Mouse (Mus musculus) liver, adult 2 months (tissue): ENCODE data around the gene Mpzl3. TPM values are rescaled to one million over a fixed set of nuclear protein-coding genes. Genes with fewer than 3 reads are reported as not detected.

ENCODE experiments used
- DNase-seq: peaks from one replicate; pipeline ENCODE4 v3.0.0-alpha.2; 2011; ENCODE audit warnings: low read depth, low spot score; ENCODE audit errors: extremely low read depth
- H3K27ac ChIP-seq: fragments of 200-500 bp; replicated peaks from 2 replicates; pipeline ENCODE4 v1.5.1; 2012; ENCODE audit warnings: low read depth, mild to moderate bottlenecking, control low read depth, inconsistent platforms, low read length; ENCODE audit not compliant: insufficient read depth
- H3K27me3 ChIP-seq: fragments of 200-500 bp; 2 replicates; pipeline ENCODE4 v1.6.1; 2012; ENCODE audit warnings: mild to moderate bottlenecking, moderate library complexity, low read length, inconsistent platforms; ENCODE audit not compliant: control insufficient read depth, insufficient read depth
- H3K36me3 ChIP-seq: fragments of 200-500 bp; 2 replicates; pipeline ENCODE4 v1.6.1; 2012; ENCODE audit warnings: low read length, inconsistent platforms; ENCODE audit not compliant: control insufficient read depth, insufficient read depth
- H3K4me1 ChIP-seq: fragments of 200-500 bp; 2 replicates; pipeline ENCODE4 v1.6.1; 2011; ENCODE audit warnings: low read length; ENCODE audit not compliant: control insufficient read depth, insufficient read depth
- H3K4me3 ChIP-seq: fragments of 200-500 bp; 2 replicates; pipeline ENCODE4 v1.5.1; 2011; ENCODE audit warnings: low read depth, mild to moderate bottlenecking, control low read depth, low read length, moderate library complexity; ENCODE audit not compliant: insufficient read depth
- H3K79me2 ChIP-seq: fragments of 200-500 bp; 2 replicates; pipeline ENCODE4 v1.6.1; 2012; ENCODE audit warnings: inconsistent platforms, mild to moderate bottlenecking, low read length, moderate library complexity; ENCODE audit not compliant: control insufficient read depth, insufficient read depth
- H3K9ac ChIP-seq: fragments of 200-500 bp; 2 replicates; pipeline ENCODE4 v1.6.1; 2012; ENCODE audit warnings: low read depth, mild to moderate bottlenecking, control low read depth, inconsistent platforms, low read length
- CTCF ChIP-seq: fragments of 200-500 bp; IDR thresholded peaks from 2 replicates; pipeline ENCODE4 v1.5.1; 2011; ENCODE audit warnings: low read depth, low read length, control low read depth
- POLR2A ChIP-seq: fragments of 200-500 bp; IDR thresholded peaks from 2 replicates; pipeline ENCODE4 v1.6.1; 2011; ENCODE audit warnings: low read length, control low read depth; ENCODE audit not compliant: insufficient read depth; ENCODE audit errors: extremely low read depth
- WGBS: fragments of 180-500 bp; shearing (Covaris S2); methylation state at CpG from one replicate; pipeline ENCODE4 v1.1.7; 2018; 5-methylcytosine and 5-hydroxymethylcytosine counted together
- polyA plus RNA-seq: library from polyadenylated mRNA; depleted of rRNA; stranded (reverse); fragments of >200 nt; gene quantifications from 2 replicates; pipeline ENCODE4 v1.2.3, GENCODE M21; 2012; rRNA removed
- total RNA-seq: library from RNA; depleted of rRNA; stranded (reverse); fragments of >200 nt; gene quantifications from 2 replicates; pipeline ENCODE4 v1.2.3, GENCODE M21; 2014; rRNA removed

Gene Mpzl3
- total RNA-seq (6.8 and 8.5 TPM in 2 replicates), polyA plus RNA-seq (3.0 and 3.4 TPM in 2 replicates)

DNA sequence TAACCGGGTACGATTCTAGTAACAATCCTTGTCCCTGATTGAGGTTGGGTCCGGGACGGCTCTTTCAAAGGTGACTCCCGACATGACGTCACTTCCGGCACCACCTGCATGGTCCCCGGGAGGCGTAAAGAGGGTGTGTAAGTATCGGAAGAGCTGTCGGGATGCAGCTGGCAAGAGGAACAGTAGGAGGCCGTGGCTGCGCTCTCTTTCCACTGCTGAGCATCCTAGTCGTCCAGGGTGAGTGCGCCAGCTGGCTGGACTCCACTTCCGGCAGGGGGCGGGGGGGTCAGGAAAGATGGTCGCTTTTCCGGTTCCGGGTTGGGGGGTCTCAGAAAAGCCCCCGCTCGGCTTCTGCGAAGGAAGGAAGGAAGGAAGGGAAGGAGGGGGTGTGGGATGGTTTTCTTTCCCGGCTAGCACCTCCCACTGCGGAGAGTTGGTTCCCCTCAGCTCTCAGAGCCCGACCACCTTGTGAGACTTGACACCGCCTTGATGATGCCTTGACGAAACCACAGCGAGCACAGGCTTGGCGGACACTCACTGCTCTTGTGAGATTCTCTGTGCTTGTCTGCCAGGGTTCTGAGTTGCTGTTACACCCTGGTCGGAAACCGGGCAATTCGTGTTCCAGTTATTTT, at the start of gene Mpzl3:
TSS of gene Mpzl3 (plus strand) at position 105 of the 632 bp plus-strand sequence.
- no peak for TF ChIP-seq CTCF
- no peak for TF ChIP-seq POLR2A
- DNase-seq: peak; percentile 77
- Histone ChIP-seq H3K79me2 (no peaks in the 10 kb centered on the region), H3K27ac (peak within 1 kb of the TSS; percentile 63), H3K9ac (peak within 1 kb of the TSS; percentile 73), H3K4me1 (no peaks in the 10 kb centered on the region), H3K27me3 (no peaks in the 10 kb centered on the region), H3K36me3 (peaks cover 9% of the 10 kb centered on the region), H3K4me3 (peak within 1 kb of the TSS; percentile 79)
- WGBS: 1% methylated on average over 33 of the region's 33 CpGs

DNA sequence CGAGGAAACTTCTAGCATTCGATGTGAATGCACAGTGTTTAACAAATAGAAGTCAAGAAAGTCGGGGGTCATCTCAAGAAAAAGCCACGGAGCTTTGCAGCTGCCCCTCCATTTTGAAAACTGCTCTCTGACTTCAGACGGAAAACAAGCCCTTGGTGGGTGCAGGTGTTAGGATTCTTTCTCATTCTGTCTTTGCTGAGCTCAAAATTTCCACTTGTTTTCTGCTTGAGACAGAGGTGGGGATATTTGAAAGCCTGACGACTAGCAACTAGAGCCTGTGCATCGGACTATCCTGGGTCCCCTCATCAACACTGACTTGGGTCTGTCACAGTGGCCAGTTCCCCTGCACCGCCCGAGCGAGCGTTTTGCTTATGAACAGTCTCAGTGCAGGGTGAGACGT, 47.6 kb upstream of the Mpzl3 start:
- no peak overlapping the region for H3K9ac ChIP-seq
- no peak for TF ChIP-seq POLR2A
- TF ChIP-seq CTCF: no peak
- 68% methylated on average over 12 of the region's 12 CpGs for WGBS
- no peaks in the 10 kb centered on the region for H3K4me1 ChIP-seq
- no peak overlapping the region for H3K27ac ChIP-seq
- no peak for DNase-seq
- H3K79me2 ChIP-seq: no peaks in the 10 kb centered on the region
- peaks cover 4% of the 10 kb centered on the region; the same call in 1 of the 2 replicates for H3K27me3 ChIP-seq
- no peak overlapping the region for H3K4me3 ChIP-seq
- no peaks in the 10 kb centered on the region for H3K36me3 ChIP-seq

DNA sequence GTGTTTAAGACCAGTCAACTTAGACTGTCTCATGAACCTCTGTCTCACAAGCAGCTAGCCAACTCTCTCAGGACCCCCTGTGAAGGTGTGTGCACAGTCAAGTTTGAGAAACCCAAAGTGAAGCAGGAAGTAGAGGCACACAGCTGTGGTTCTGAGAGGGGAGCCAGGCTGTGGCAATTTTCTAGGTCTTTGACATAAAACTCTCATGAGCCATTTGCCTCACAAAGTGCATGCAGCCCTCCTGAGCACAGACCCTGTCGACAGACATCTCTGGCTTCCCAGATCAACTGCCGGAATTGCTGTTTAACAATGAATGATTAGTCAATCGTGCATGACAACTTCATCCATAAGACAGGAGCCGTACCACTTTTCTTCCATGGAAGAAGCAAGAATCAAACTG, 46.6 kb upstream of the Mpzl3 start:
- WGBS: 80% methylated on average over 4 of the region's 4 CpGs
- H3K27me3 ChIP-seq: peaks cover 4% of the 10 kb centered on the region; the same call in 1 of the 2 replicates
- no peak overlapping the region for H3K27ac ChIP-seq
- no peak for DNase-seq
- H3K79me2 ChIP-seq: no peaks in the 10 kb centered on the region
- TF ChIP-seq POLR2A: no peak
- TF ChIP-seq CTCF: no peak
- no peaks in the 10 kb centered on the region for H3K4me1 ChIP-seq
- H3K9ac ChIP-seq: no peak overlapping the region
- no peaks in the 10 kb centered on the region for H3K36me3 ChIP-seq
- no peak overlapping the region for H3K4me3 ChIP-seq

DNA sequence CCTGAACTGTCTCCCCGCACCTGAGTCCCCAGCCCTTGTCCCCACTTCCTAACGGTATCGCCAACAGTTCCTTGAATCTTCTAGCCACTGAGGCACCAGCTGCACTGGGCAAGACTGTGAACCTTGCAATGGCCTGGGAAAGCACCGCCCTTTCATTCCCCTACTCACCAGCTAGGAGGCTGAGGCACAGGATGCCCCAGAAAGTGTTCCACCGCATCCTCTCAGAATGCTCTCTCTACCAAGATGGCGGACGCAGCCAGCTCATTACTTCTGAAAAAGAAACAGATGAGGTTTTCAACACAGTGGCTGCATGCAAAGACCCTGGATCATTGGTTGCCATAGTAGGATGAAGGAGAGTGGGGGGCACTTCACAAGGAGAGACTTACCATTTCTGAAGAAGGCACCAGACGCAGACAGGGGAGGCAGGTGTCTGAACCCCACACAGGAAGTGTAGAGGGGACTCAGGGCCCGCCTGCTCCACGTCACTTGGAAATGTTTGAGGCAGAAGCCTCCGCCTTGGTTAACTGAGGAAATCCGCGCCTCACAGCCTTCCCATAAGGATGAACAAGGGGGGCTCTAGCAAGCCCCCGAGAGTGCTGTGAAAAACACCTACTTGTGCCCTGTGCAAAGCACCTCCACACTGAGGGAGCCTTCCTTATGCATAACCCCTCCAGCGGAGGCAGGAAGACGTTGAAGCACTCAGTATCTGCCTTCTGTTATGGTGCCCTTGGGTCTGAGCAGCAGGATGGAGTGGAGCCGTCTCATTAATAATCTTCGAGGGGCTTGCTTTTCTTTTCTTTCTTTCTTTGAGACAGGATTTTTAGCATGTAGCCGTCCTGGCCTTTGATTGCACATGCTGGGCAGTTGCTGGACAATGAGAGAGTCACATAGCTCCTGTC, 45.6 kb upstream of the Mpzl3 start, which contains the start of gene Cd3e:
TSS of gene Cd3e (minus strand) at position 448 of the 899 bp plus-strand sequence.
- 89% methylated on average over 19 of the region's 19 CpGs for WGBS

DNA sequence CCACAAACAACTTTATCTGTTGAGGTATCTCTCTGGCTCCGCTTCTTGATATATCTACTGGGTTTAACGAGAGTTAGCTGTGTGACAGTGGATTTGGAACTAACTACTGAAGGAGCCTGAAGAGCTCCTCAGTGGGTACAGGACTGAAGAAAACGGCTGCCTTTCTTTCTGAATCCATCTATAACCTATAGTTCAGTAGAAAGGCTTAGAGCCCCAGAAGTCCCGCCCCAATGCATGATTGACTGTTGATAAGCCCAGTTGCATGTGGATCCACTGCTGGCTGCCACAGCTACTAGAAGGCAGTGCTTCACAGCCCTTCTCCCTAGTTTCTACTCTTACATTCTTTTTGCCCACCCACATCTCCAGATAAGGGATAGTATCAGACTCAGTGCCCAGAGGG, 44.5 kb upstream of the Mpzl3 start:
- Histone ChIP-seq H3K4me1 (no peaks in the 10 kb centered on the region), H3K9ac (no peak overlapping the region), H3K4me3 (no peak overlapping the region), H3K27me3 (peaks cover 4% of the 10 kb centered on the region; the same call in 1 of the 2 replicates), H3K36me3 (no peaks in the 10 kb centered on the region), H3K27ac (no peak overlapping the region), H3K79me2 (no peaks in the 10 kb centered on the region)
- TF ChIP-seq POLR2A: no peak
- no peak for TF ChIP-seq CTCF
- DNase-seq: no peak
- 69% methylated on average over 4 of the region's 4 CpGs for WGBS

More for the DNA sequence above, 45.6 kb upstream of the Mpzl3 start, which contains the start of gene Cd3e:
- Histone ChIP-seq H3K27me3 (peaks cover 4% of the 10 kb centered on the region; the same call in 1 of the 2 replicates), H3K9ac (no peak within 1 kb of the TSS), H3K27ac (no peak within 1 kb of the TSS), H3K36me3 (no peaks in the 10 kb centered on the region), H3K4me1 (no peaks in the 10 kb centered on the region), H3K79me2 (no peaks in the 10 kb centered on the region), H3K4me3 (0 out of 2 replicates have a peak within 1 kb of the TSS, but pooled peaks have one; percentile 8)
- no peak for TF ChIP-seq CTCF
- TF ChIP-seq POLR2A: no peak
- no peak for DNase-seq
